ENCODE assay signal across 8 mouse cellular contexts in genomic region chr11:98741051-98741620, GRCm38 (mm10). TPM values are rescaled to one million over a fixed set of nuclear protein-coding genes. Genes with fewer than 3 reads are reported as not detected.
DNase-seq lines count a peak whose midpoint lies in the region; ATAC-seq and TF ChIP-seq lines count a peak whose summit lies in the region.

No protein-coding gene starts in this region.

- H3K4me3 ChIP-seq in heart, embryonic 15.5 days = peak overlapping the region; percentile 79
- peak overlapping the region; percentile 86 for H3K4me3 ChIP-seq in E14TG2a.4 (replicated peaks; ENCODE audit: low read length)
- peak overlapping the region; percentile 79 for H3K4me3 ChIP-seq in forebrain, embryonic 11.5 days (ENCODE audit: low read depth, low read length)
- peak overlapping the region; percentile 72 to 89 for H3K4me3 ChIP-seq in liver, embryonic 14.5 days (ENCODE audit: insufficient read depth in 1 of 2, low read depth in 2 of 2, low read length in 2 of 2)

- no peak for DNase-seq in heart, postnatal 36 days
- DNase-seq in forebrain, embryonic 11.5 days (ENCODE audit: low spot score) = no peak
- DNase-seq in liver, embryonic 14.5 days (ENCODE audit: low read depth in 3 of 3, low spot score in 3 of 3) = no peak
- DNase-seq in gastrocnemius, postnatal 10 days = no peak
- no peak for DNase-seq in adrenal gland, postnatal 10 days
- no peak for DNase-seq in adrenal gland, postnatal 14 days

- WGBS in heart, embryonic 15.5 days = under 1% methylated on average over 17 of the region's 17 CpGs
- WGBS in forebrain, embryonic 11.5 days = under 1% methylated on average over 17 of the region's 17 CpGs
- 0% methylated on average over 17 of the region's 17 CpGs for WGBS in liver, embryonic 14.5 days (ENCODE audit: insufficient replicate concordance)

- intact Hi-C loops in heart, postnatal 36 days (cut with DNase I) = loop anchor here (1.0 to 2.0 kb wide), 2 partner anchors 18 to 46 kb away; no protein-coding TSS in a partner anchor

- TF ChIP-seq EP300 in liver, embryonic 14.5 days (IDR thresholded peaks at IDR 0.05; ENCODE audit: low read depth) = no peak

- no peak for ATAC-seq in heart, embryonic 15.5 days (replicated peaks; ENCODE audit: insufficient number of reproducible peaks, insufficient read depth, low FRiP score, low read depth)
- no peak for ATAC-seq in forebrain, embryonic 11.5 days (replicated peaks; ENCODE audit: low FRiP score)
- ATAC-seq in liver, embryonic 14.5 days (ENCODE audit: insufficient read depth) = peak; percentile 10; the same call in 1 of the 2 replicates

- peaks cover 56% of the 10 kb centered on the region for H3K4me1 ChIP-seq in heart, embryonic 15.5 days (replicated peaks)
- peaks cover 78% of the 10 kb centered on the region for H3K4me1 ChIP-seq in E14TG2a.4 (replicated peaks; ENCODE audit: low read depth, low read length)
- H3K4me1 ChIP-seq in forebrain, embryonic 11.5 days (replicated peaks; ENCODE audit: control insufficient read depth, insufficient read depth, low read length) = peaks cover 37% of the 10 kb centered on the region
- peaks cover 37 to 53% of the 10 kb centered on the region in 2 experiments for H3K4me1 ChIP-seq in liver, embryonic 14.5 days (replicated peaks; ENCODE audit: control insufficient read depth in 2 of 2, insufficient read depth in 2 of 2, low read length in 1 of 2)

- H3K27ac ChIP-seq in heart, embryonic 15.5 days = peak overlapping the region; percentile 96
- peak overlapping the region; percentile 93 for H3K27ac ChIP-seq in forebrain, embryonic 11.5 days (ENCODE audit: low read depth, low read length)
- peak overlapping the region; percentile 78 for H3K27ac ChIP-seq in liver, embryonic 14.5 days

- no peaks in the 10 kb centered on the region for H3K27me3 ChIP-seq in heart, embryonic 15.5 days
- H3K27me3 ChIP-seq in E14TG2a.4 (ENCODE audit: insufficient read depth, low read length) = peaks cover 12% of the 10 kb centered on the region
- no peaks in the 10 kb centered on the region for H3K27me3 ChIP-seq in forebrain, embryonic 11.5 days (ENCODE audit: control insufficient read depth, insufficient read depth, low read length)
- H3K27me3 ChIP-seq in liver, embryonic 14.5 days (ENCODE audit: control insufficient read depth, insufficient read depth, low read length) = no peaks in the 10 kb centered on the region

- no peaks in the 10 kb centered on the region for H3K36me3 ChIP-seq in heart, embryonic 15.5 days
- H3K36me3 ChIP-seq in E14TG2a.4 (ENCODE audit: insufficient read depth, low read length) = no peaks in the 10 kb centered on the region
- H3K36me3 ChIP-seq in forebrain, embryonic 11.5 days (ENCODE audit: control insufficient read depth, insufficient read depth, low read length) = no peaks in the 10 kb centered on the region
- no peaks in the 10 kb centered on the region for H3K36me3 ChIP-seq in liver, embryonic 14.5 days (replicated peaks; ENCODE audit: control insufficient read depth, insufficient read depth, low read depth)

- H3K9me3 ChIP-seq in heart, embryonic 15.5 days (replicated peaks) = no peaks in the 10 kb centered on the region
- H3K9me3 ChIP-seq in E14TG2a.4 (ENCODE audit: low read length) = no peaks in the 10 kb centered on the region
- no peaks in the 10 kb centered on the region for H3K9me3 ChIP-seq in forebrain, embryonic 11.5 days (ENCODE audit: control insufficient read depth, low read length)
- no peaks in the 10 kb centered on the region for H3K9me3 ChIP-seq in liver, embryonic 14.5 days (ENCODE audit: control insufficient read depth, low read length)

- peak overlapping the region; percentile 89 for H3K4me2 ChIP-seq in heart, embryonic 15.5 days
- H3K4me2 ChIP-seq in forebrain, embryonic 11.5 days (ENCODE audit: low read depth, low read length, severe bottlenecking) = peak overlapping the region; percentile 79
- peak overlapping the region; percentile 81 for H3K4me2 ChIP-seq in liver, embryonic 14.5 days (ENCODE audit: low read depth)

- peak overlapping the region; percentile 88 for H3K9ac ChIP-seq in heart, embryonic 15.5 days
- H3K9ac ChIP-seq in forebrain, embryonic 11.5 days (ENCODE audit: low read length) = peak overlapping the region; percentile 87
- peak overlapping the region; percentile 78 for H3K9ac ChIP-seq in liver, embryonic 14.5 days (replicated peaks)

- TF ChIP-seq CTCF in E14TG2a.4 (conservative IDR thresholded peaks at IDR 0.05; ENCODE audit: low read length) = no peak
- TF ChIP-seq CTCF in liver, embryonic 14.5 days (IDR thresholded peaks at IDR 0.05; ENCODE audit: low read depth) = no peak; the same call in 1 of the 2 replicates

RNA-seq across cellular contexts. Expression of gene Thra, which starts 0.7 kb away (rescaled TPM):
- polyA plus RNA-seq in heart, embryonic 15.5 days (2015; fragmentation: Nextera tagmentation; extraction: Ambion mirVana) = 34.8 and 39.5 TPM in 2 replicates
- total RNA-seq in heart, postnatal 36 days (2021) = 100 to 1,000 TPM; 100 to 111 TPM
- polyA plus RNA-seq in forebrain, embryonic 11.5 days (2014; fragmentation: Nextera tagmentation; extraction: Ambion mirVana) = 35.9 and 36.9 TPM in 2 replicates
- 14.6 and 15.6 TPM in 2 replicates for polyA plus RNA-seq in liver, embryonic 14.5 days (2012; rRNA removed)
- 8.3 and 10.0 TPM in 2 replicates for polyA plus RNA-seq in liver, embryonic 14.5 days (2014; fragmentation: Nextera tagmentation; extraction: Ambion mirVana)
- total RNA-seq in gastrocnemius, postnatal 10 days (2021) = 100 to 1,000 TPM; 149 to 169 TPM
- total RNA-seq in adrenal gland, postnatal 10 days (2021) = 100 to 1,000 TPM; 135 to 184 TPM
- 106 and 124 TPM in 2 replicates for total RNA-seq in adrenal gland, postnatal 14 days (2021)

RNA-seq across cellular contexts. Expression of gene Med24, which starts 11.9 kb away (rescaled TPM):
- 33.5 and 43.0 TPM in 2 replicates for polyA plus RNA-seq in heart, embryonic 15.5 days (2015; fragmentation: Nextera tagmentation; extraction: Ambion mirVana)
- total RNA-seq in heart, postnatal 36 days (2021) = 10 to 100 TPM; 45.2 to 52.7 TPM
- 75.9 and 76.6 TPM in 2 replicates for polyA plus RNA-seq in forebrain, embryonic 11.5 days (2014; fragmentation: Nextera tagmentation; extraction: Ambion mirVana)
- polyA plus RNA-seq in liver, embryonic 14.5 days (2012; rRNA removed) = 25.0 and 29.6 TPM in 2 replicates
- polyA plus RNA-seq in liver, embryonic 14.5 days (2014; fragmentation: Nextera tagmentation; extraction: Ambion mirVana) = 21.3 and 25.6 TPM in 2 replicates
- total RNA-seq in gastrocnemius, postnatal 10 days (2021) = 10 to 100 TPM; 47.8 to 52.5 TPM
- 10 to 100 TPM; 40.4 to 58.0 TPM for total RNA-seq in adrenal gland, postnatal 10 days (2021)
- 47.4 and 55.5 TPM in 2 replicates for total RNA-seq in adrenal gland, postnatal 14 days (2021)

RNA-seq across cellular contexts. Expression of gene Nr1d1, which starts 34.0 kb away (rescaled TPM):
- 7.0 and 7.5 TPM in 2 replicates for polyA plus RNA-seq in heart, embryonic 15.5 days (2015; fragmentation: Nextera tagmentation; extraction: Ambion mirVana)
- 100 to 1,000 TPM; 104 to 107 TPM for total RNA-seq in heart, postnatal 36 days (2021)
- 1.0 and 1.6 TPM in 2 replicates for polyA plus RNA-seq in forebrain, embryonic 11.5 days (2014; fragmentation: Nextera tagmentation; extraction: Ambion mirVana)
- polyA plus RNA-seq in liver, embryonic 14.5 days (2012; rRNA removed) = 0.54 and 0.65 TPM in 2 replicates
- 0.56 and 0.58 TPM in 2 replicates for polyA plus RNA-seq in liver, embryonic 14.5 days (2014; fragmentation: Nextera tagmentation; extraction: Ambion mirVana)
- 10 to 100 TPM; 42.4 to 58.7 TPM for total RNA-seq in gastrocnemius, postnatal 10 days (2021)
- 10 to 100 TPM; 15.1 to 59.6 TPM for total RNA-seq in adrenal gland, postnatal 10 days (2021)
- 32.9 and 51.0 TPM in 2 replicates for total RNA-seq in adrenal gland, postnatal 14 days (2021)

RNA-seq across cellular contexts. Expression of gene Csf3, which starts 40.1 kb away (rescaled TPM):
- not detected in 2 replicates for polyA plus RNA-seq in heart, embryonic 15.5 days (2015; fragmentation: Nextera tagmentation; extraction: Ambion mirVana)
- total RNA-seq in heart, postnatal 36 days (2021) = not detected
- not detected in 2 replicates for polyA plus RNA-seq in forebrain, embryonic 11.5 days (2014; fragmentation: Nextera tagmentation; extraction: Ambion mirVana)
- not detected in 2 replicates for polyA plus RNA-seq in liver, embryonic 14.5 days (2012; rRNA removed)
- polyA plus RNA-seq in liver, embryonic 14.5 days (2014; fragmentation: Nextera tagmentation; extraction: Ambion mirVana) = not detected in 2 replicates
- not detected for total RNA-seq in gastrocnemius, postnatal 10 days (2021)
- total RNA-seq in adrenal gland, postnatal 10 days (2021) = not detected
- not detected in 2 replicates for total RNA-seq in adrenal gland, postnatal 14 days (2021)

RNA-seq across cellular contexts. Expression of gene Msl1, which starts 54.2 kb away (rescaled TPM):
- polyA plus RNA-seq in heart, embryonic 15.5 days (2015; fragmentation: Nextera tagmentation; extraction: Ambion mirVana) = 15.5 and 17.2 TPM in 2 replicates
- 10 to 100 TPM; 74.4 to 75.3 TPM for total RNA-seq in heart, postnatal 36 days (2021)
- polyA plus RNA-seq in forebrain, embryonic 11.5 days (2014; fragmentation: Nextera tagmentation; extraction: Ambion mirVana) = 24.0 and 28.4 TPM in 2 replicates
- polyA plus RNA-seq in liver, embryonic 14.5 days (2012; rRNA removed) = 11.5 and 15.8 TPM in 2 replicates
- 4.5 and 4.9 TPM in 2 replicates for polyA plus RNA-seq in liver, embryonic 14.5 days (2014; fragmentation: Nextera tagmentation; extraction: Ambion mirVana)
- total RNA-seq in gastrocnemius, postnatal 10 days (2021) = 10 to 100 TPM; 62.6 to 74.1 TPM
- total RNA-seq in adrenal gland, postnatal 10 days (2021) = 10 to 100 TPM; 79.4 to 88.6 TPM
- total RNA-seq in adrenal gland, postnatal 14 days (2021) = 88.5 and 88.7 TPM in 2 replicates
